Mouse (Mus musculus) T-cell, adult 66 days (primary cell): ENCODE results near the gene Borcs7. TPM values are rescaled to one million over a fixed set of nuclear protein-coding genes. Genes with fewer than 3 reads are reported as not detected.

ENCODE experiments used
- total RNA-seq, 2 experiments: library from RNA; stranded (reverse); gene quantifications; 3 replicates in 1 of 2; 4 replicates in 1 of 2; pipeline ENCODE4 v1.2.4; 2023

Borcs7 gene
- 1 to 10 TPM; 4.0 to 5.3 TPM for total RNA-seq

GRCm38 (mm10) chr19:46689460-46690372, at the start of gene Borcs7:
Gene Borcs7, plus strand, starts transcription at chr19:46689906.

GRCm38 (mm10) chr19:46672766-46673418, 16.8 kb upstream of the Borcs7 start, which contains the start of gene Cyp17a1:
Gene Cyp17a1, minus strand, starts transcription at chr19:46673172.

GRCm38 (mm10) chr19:46707296-46708151, 17.8 kb downstream of the Borcs7 start, which contains the start of gene As3mt:
Gene As3mt, plus strand, starts transcription at chr19:46707458.

Other genes with a start within 250 kb of the Borcs7 start
- gene Trim8, start 188.2 kb upstream of the Borcs7 start, total RNA-seq = 10 to 100 TPM; 63.2 to 64.5 TPM
- 10 to 100 TPM; 12.5 to 13.7 TPM for gene Arl3, start 116.7 kb upstream of the Borcs7 start, total RNA-seq
- gene Sfxn2, start 116.5 kb upstream of the Borcs7 start, total RNA-seq = 10 to 100 TPM; 13.4 to 15.7 TPM
- gene Wbp1l, start 90.8 kb upstream of the Borcs7 start, total RNA-seq = 10 to 100 TPM; 65.0 to 73.3 TPM
- not detected for gene Cyp17a1, start 16.7 kb upstream of the Borcs7 start, total RNA-seq
- 10 to 100 TPM; 25.3 to 27.8 TPM for gene As3mt, start 17.6 kb downstream of the Borcs7 start, total RNA-seq
- gene Cnnm2, start 71.7 kb downstream of the Borcs7 start, total RNA-seq = 1 to 10 TPM; 7.4 to 8.8 TPM